Mouse (Mus musculus) gastrocnemius, adult 18-20 months (tissue): ENCODE data around the gene Gse1. TPM values are rescaled to one million over a fixed set of nuclear protein-coding genes. Genes with fewer than 3 reads are reported as not detected.
A peak's percentile ranks its signal among the peaks of the same experiment; 100 is the strongest.

Source experiments
- DNase-seq: peaks from one replicate; pipeline ENCODE4 v3.0.0; 2021; ENCODE audit warnings: low spot score
- total RNA-seq, 2 experiments: library from RNA; stranded (reverse); gene quantifications; 2 replicates each; pipeline ENCODE4 v1.2.3; 2021

Gse1 gene
- total RNA-seq, 2 experiments from 2014 or later: 28.9 to 32.6 TPM

- no peak for DNase-seq
These were observed 264.1 kb downstream of the Gse1 start for GRCm38 (mm10) chr8:120492193-120492880.

- DNase-seq: no peak
These were observed 264.6 kb downstream of the Gse1 start for GRCm38 (mm10) chr8:120492881-120493220.

GRCm38 (mm10) chr8:120493508-120494464, 265.5 kb downstream of the Gse1 start:
- no peak for DNase-seq

GRCm38 (mm10) chr8:120494903-120495302, 266.6 kb downstream of the Gse1 start:
- DNase-seq: peak; percentile 82

- no peak for DNase-seq
These were observed 267.2 kb downstream of the Gse1 start for GRCm38 (mm10) chr8:120495461-120495860.

- no peak for DNase-seq
These were observed 268.2 kb downstream of the Gse1 start for GRCm38 (mm10) chr8:120496478-120496877.

GRCm38 (mm10) chr8:120497503-120497946, 269.3 kb downstream of the Gse1 start:
- DNase-seq: no peak

- DNase-seq: no peak
These were observed 270.1 kb downstream of the Gse1 start for GRCm38 (mm10) chr8:120498349-120498831.

- DNase-seq: peak; percentile 87
These were observed 270.8 kb downstream of the Gse1 start for GRCm38 (mm10) chr8:120498926-120499605.

GRCm38 (mm10) chr8:120500701-120501261, 272.5 kb downstream of the Gse1 start:
- DNase-seq: peak; percentile 61

- DNase-seq: no peak
These were observed 273.2 kb downstream of the Gse1 start for GRCm38 (mm10) chr8:120501426-120501825.

GRCm38 (mm10) chr8:120502428-120502827, 274.2 kb downstream of the Gse1 start:
- DNase-seq: no peak

- DNase-seq: peak; percentile 82
These were observed 276.2 kb downstream of the Gse1 start for GRCm38 (mm10) chr8:120504251-120505081.

GRCm38 (mm10) chr8:120505082-120505511, 276.8 kb downstream of the Gse1 start:
- DNase-seq: no peak

- DNase-seq: no peak
These were observed 277.5 kb downstream of the Gse1 start for GRCm38 (mm10) chr8:120505619-120506310.

- no peak for DNase-seq
These were observed 278.3 kb downstream of the Gse1 start for GRCm38 (mm10) chr8:120506562-120506961.

- no peak for DNase-seq
These were observed 279.0 kb downstream of the Gse1 start for GRCm38 (mm10) chr8:120507290-120507689.

- DNase-seq: no peak
These were observed 281.1 kb downstream of the Gse1 start for GRCm38 (mm10) chr8:120509136-120510034.

- no peak for DNase-seq
These were observed 281.8 kb downstream of the Gse1 start for GRCm38 (mm10) chr8:120510035-120510416.
